Mouse (Mus musculus): ENCODE results near the gene Slc39a9.

Slc39a9 gene

GRCm38 (mm10) chr12:80653951-80654658, 10.4 kb downstream of the Slc39a9 start:
- DNase-seq (ENCODE audit: low spot score) = peak; percentile 27

GRCm38 (mm10) chr12:80654659-80655025, 11.0 kb downstream of the Slc39a9 start:
- DNase-seq (ENCODE audit: low spot score) = no peak

GRCm38 (mm10) chr12:80658661-80659060, 15.0 kb downstream of the Slc39a9 start:
- no peak for DNase-seq (ENCODE audit: low spot score)

- DNase-seq (ENCODE audit: low spot score) = no peak
Observed at GRCm38 (mm10) chr12:80662322-80662721, 18.6 kb downstream of the Slc39a9 start.

- no peak for DNase-seq (ENCODE audit: low spot score)
Observed at GRCm38 (mm10) chr12:80663935-80664334, 20.3 kb downstream of the Slc39a9 start.

- no peak for DNase-seq (ENCODE audit: low spot score)
Observed at GRCm38 (mm10) chr12:80668391-80668790, 24.7 kb downstream of the Slc39a9 start.

- DNase-seq (ENCODE audit: low spot score) = peak; percentile 42
Observed at GRCm38 (mm10) chr12:80673170-80673569, 29.5 kb downstream of the Slc39a9 start.

- peak; percentile 21 for DNase-seq (ENCODE audit: low spot score)
Observed at GRCm38 (mm10) chr12:80681340-80681739, 37.7 kb downstream of the Slc39a9 start.

- no peak for DNase-seq (ENCODE audit: low spot score)
Observed at GRCm38 (mm10) chr12:80683554-80683953, 39.9 kb downstream of the Slc39a9 start.

GRCm38 (mm10) chr12:80684316-80684715, 40.6 kb downstream of the Slc39a9 start:
- no peak for DNase-seq (ENCODE audit: low spot score)

GRCm38 (mm10) chr12:80687788-80688211, 44.1 kb downstream of the Slc39a9 start:
- peak; percentile 22 for DNase-seq (ENCODE audit: low spot score)

GRCm38 (mm10) chr12:80689696-80690095, 46.0 kb downstream of the Slc39a9 start:
- DNase-seq (ENCODE audit: low spot score) = no peak

- DNase-seq (ENCODE audit: low spot score) = no peak
Observed at GRCm38 (mm10) chr12:80691671-80692091, 48.0 kb downstream of the Slc39a9 start.

GRCm38 (mm10) chr12:80692269-80692972, 48.7 kb downstream of the Slc39a9 start, which contains the start of gene Plekhd1:
Gene Plekhd1, plus strand, starts transcription at chr12:80692591.
- peak; percentile 36 for DNase-seq (ENCODE audit: low spot score)

GRCm38 (mm10) chr12:80693700-80694099, 50.0 kb downstream of the Slc39a9 start:
- no peak for DNase-seq (ENCODE audit: low spot score)

- DNase-seq (ENCODE audit: low spot score) = no peak
Observed at GRCm38 (mm10) chr12:80695004-80695403, 51.3 kb downstream of the Slc39a9 start.

- no peak for DNase-seq (ENCODE audit: low spot score)
Observed at GRCm38 (mm10) chr12:80698526-80699143, 55.0 kb downstream of the Slc39a9 start.

- DNase-seq (ENCODE audit: low spot score) = no peak
Observed at GRCm38 (mm10) chr12:80699144-80699531, 55.5 kb downstream of the Slc39a9 start.

GRCm38 (mm10) chr12:80701332-80701731, 57.6 kb downstream of the Slc39a9 start:
- no peak for DNase-seq (ENCODE audit: low spot score)

- DNase-seq (ENCODE audit: low spot score) = no peak
Observed at GRCm38 (mm10) chr12:80706208-80706914, 62.7 kb downstream of the Slc39a9 start.

- DNase-seq (ENCODE audit: low spot score) = no peak
Observed at GRCm38 (mm10) chr12:80706915-80707604, 63.4 kb downstream of the Slc39a9 start.

- DNase-seq (ENCODE audit: low spot score) = no peak
Observed at GRCm38 (mm10) chr12:80715915-80716314, 72.2 kb downstream of the Slc39a9 start.

Measured in ovary, postnatal 14 days (tissue).